Mouse (Mus musculus) myocyte (in vitro differentiated cells): ENCODE results near the gene Tgfbr3l. TPM values are rescaled to one million over a fixed set of nuclear protein-coding genes. Genes with fewer than 3 reads are reported as not detected.

Experiments used
- H3K27me3 ChIP-seq: one replicate; pipeline ENCODE4 v1.6.1; 2011; ENCODE audit not compliant: control insufficient read depth, insufficient read depth, insufficient read length
- H3K36me3 ChIP-seq: one replicate; pipeline ENCODE4 v1.6.1; 2011; ENCODE audit not compliant: control insufficient read depth, insufficient read depth
- H3K4me2 ChIP-seq: one replicate; pipeline ENCODE4 v1.6.1; 2011; ENCODE audit warnings: low read depth, control low read depth
- H3K4me3 ChIP-seq: one replicate; pipeline ENCODE4 v1.5.1; 2011; ENCODE audit warnings: mild to moderate bottlenecking, control low read depth, moderate library complexity
- H3K79me2 ChIP-seq: one replicate; pipeline ENCODE4 v1.6.1; 2011; ENCODE audit not compliant: control insufficient read depth, insufficient read depth
- H3ac ChIP-seq: one replicate; pipeline ENCODE4 v1.6.1; 2011; ENCODE audit not compliant: control insufficient read depth, insufficient read length
- CEBPB ChIP-seq: IDR thresholded peaks from 2 replicates; pipeline ENCODE4 v1.6.1; 2011; ENCODE audit warnings: mild to moderate bottlenecking, moderate library complexity; ENCODE audit not compliant: poor library complexity, insufficient read depth, severe bottlenecking
- E2F4 ChIP-seq: IDR thresholded peaks from one replicate; pipeline ENCODE4 v1.6.1; 2011; ENCODE audit warnings: mild to moderate bottlenecking, control low read depth, moderate library complexity; ENCODE audit not compliant: insufficient read depth
- MAX ChIP-seq: IDR thresholded peaks from one replicate; pipeline ENCODE4 v1.6.1; 2011; ENCODE audit warnings: low read depth, mild to moderate bottlenecking, control low read depth
- MYOD1 ChIP-seq, 3 experiments: IDR thresholded peaks; one replicate each; pipeline ENCODE4 v1.6.1; 2011; ENCODE audit warnings: control low read depth in 2 of 3, low read depth in 2 of 3, mild to moderate bottlenecking in 2 of 3, moderate library complexity in 1 of 3; ENCODE audit not compliant: insufficient read length in 2 of 3, control insufficient read depth in 1 of 3
- MYOG ChIP-seq, 3 experiments: IDR thresholded peaks; one replicate each; pipeline ENCODE4 v1.6.1; 2011; ENCODE audit warnings: control low read depth in 2 of 3, low read depth in 2 of 3, mild to moderate bottlenecking in 2 of 3; ENCODE audit not compliant: insufficient read length in 2 of 3, control insufficient read depth in 1 of 3, insufficient read depth in 1 of 3
- POLR2A ChIP-seq: IDR thresholded peaks from one replicate; pipeline ENCODE4 v1.6.1; 2011; ENCODE audit warnings: low read depth, mild to moderate bottlenecking, control low read depth, moderate library complexity; ENCODE audit not compliant: insufficient read length
- POLR2AphosphoS2 ChIP-seq: IDR thresholded peaks from one replicate; pipeline ENCODE4 v1.6.1; 2011; ENCODE audit warnings: low read depth, control low read depth; ENCODE audit not compliant: insufficient read length
- REST ChIP-seq: IDR thresholded peaks from one replicate; pipeline ENCODE4 v1.6.1; 2011; ENCODE audit warnings: mild to moderate bottlenecking, control low read depth, moderate library complexity; ENCODE audit not compliant: insufficient read depth, insufficient read length
- SRF ChIP-seq: IDR thresholded peaks from one replicate; pipeline ENCODE4 v1.6.1; 2011; ENCODE audit warnings: low read depth; ENCODE audit not compliant: control insufficient read depth, insufficient read length
- TCF12 ChIP-seq: IDR thresholded peaks from one replicate; pipeline ENCODE4 v1.6.1; 2011; ENCODE audit warnings: mild to moderate bottlenecking, control low read depth; ENCODE audit not compliant: poor library complexity, insufficient read depth, severe bottlenecking
- TCF3 ChIP-seq: IDR thresholded peaks from one replicate; pipeline ENCODE4 v1.6.1; 2011; ENCODE audit warnings: low read depth, control low read depth; ENCODE audit not compliant: insufficient read length
- USF1 ChIP-seq: IDR thresholded peaks from one replicate; pipeline ENCODE4 v1.6.1; 2011; ENCODE audit warnings: low read depth, mild to moderate bottlenecking, control low read depth, moderate library complexity
- polyA plus RNA-seq: library from polyadenylated mRNA; unstranded; fragments of >200 nt; fragmentation: generic; extraction: Trizol; gene quantifications from one replicate; pipeline ENCODE4 v1.2.1, GENCODE M21; 2012; ENCODE audit warnings: missing spikeins

The Tgfbr3l gene
- polyA plus RNA-seq, 1 experiment: 1.4 TPM

- Histone ChIP-seq H3ac (no peak overlapping the region), H3K79me2 (no peaks in the 10 kb centered on the region), H3K27me3 (no peaks in the 10 kb centered on the region), H3K36me3 (no peaks in the 10 kb centered on the region), H3K4me3 (no peak overlapping the region), H3K4me2 (no peak overlapping the region)
- no peak for TF ChIP-seq TCF12
Observed at GRCm38 (mm10) chr8:4211097-4211496, 36.9 kb upstream of the Tgfbr3l start.

GRCm38 (mm10) chr8:4212809-4213209 lies 35.2 kb upstream of the Tgfbr3l start:
- Histone ChIP-seq H3K4me3 (no peak overlapping the region), H3K79me2 (no peaks in the 10 kb centered on the region), H3K27me3 (peaks cover 8% of the 10 kb centered on the region), H3K36me3 (no peaks in the 10 kb centered on the region), H3K4me2 (peak overlapping the region; percentile 77), H3ac (peak overlapping the region; percentile 11)
- no peak for TF ChIP-seq TCF3

- Histone ChIP-seq H3K27me3 (peaks cover 12% of the 10 kb centered on the region), H3K4me3 (peak overlapping the region; percentile 11), H3K4me2 (peak overlapping the region; percentile 77), H3K36me3 (no peaks in the 10 kb centered on the region), H3K79me2 (no peaks in the 10 kb centered on the region), H3ac (peak overlapping the region; percentile 11)
- TF ChIP-seq SRF (no peak), TCF3 (no peak), USF1 (no peak), TCF12 (no peak), POLR2A (no peak), MYOG (IDR thresholded peaks at IDR 0.05; ENCODE audit: control insufficient read depth in 1 of 3, insufficient read depth in 1 of 3, insufficient read length in 2 of 3, low read depth in 2 of 3) (no peak), MYOD1 (IDR thresholded peaks at IDR 0.05; ENCODE audit: control insufficient read depth in 1 of 3, insufficient read length in 2 of 3, low read depth in 2 of 3) (no peak), E2F4 (no peak), CEBPB (no peak), MAX (no peak), REST (no peak), POLR2AphosphoS2 (no peak)
Observed at GRCm38 (mm10) chr8:4213210-4214005, 34.6 kb upstream of the Tgfbr3l start.

GRCm38 (mm10) chr8:4214006-4214980 lies 33.7 kb upstream of the Tgfbr3l start:
- Histone ChIP-seq H3K79me2 (no peaks in the 10 kb centered on the region), H3K36me3 (no peaks in the 10 kb centered on the region), H3K4me3 (peak overlapping the region; percentile 11), H3ac (peak overlapping the region; percentile 11), H3K4me2 (peak overlapping the region; percentile 77), H3K27me3 (peaks cover 12% of the 10 kb centered on the region)
- TF ChIP-seq POLR2A (no peak), CEBPB (no peak), REST (no peak), E2F4 (no peak), MYOD1 (IDR thresholded peaks at IDR 0.05; ENCODE audit: control insufficient read depth in 1 of 3, insufficient read length in 2 of 3, low read depth in 2 of 3) (no peak), POLR2AphosphoS2 (no peak), USF1 (no peak), MAX (no peak), MYOG (IDR thresholded peaks at IDR 0.05; ENCODE audit: control insufficient read depth in 1 of 3, insufficient read depth in 1 of 3, insufficient read length in 2 of 3, low read depth in 2 of 3) (no peak)

- TF ChIP-seq TCF12: no peak
- no peak for TF ChIP-seq MYOG (IDR thresholded peaks at IDR 0.05; ENCODE audit: control insufficient read depth in 1 of 3, insufficient read depth in 1 of 3, insufficient read length in 2 of 3, low read depth in 2 of 3)
- no peak for TF ChIP-seq SRF
- TF ChIP-seq TCF3: no peak
- no peak for TF ChIP-seq E2F4
- no peak for TF ChIP-seq MYOD1 (IDR thresholded peaks at IDR 0.05; ENCODE audit: control insufficient read depth in 1 of 3, insufficient read length in 2 of 3, low read depth in 2 of 3)
- TF ChIP-seq REST: no peak
- no peak for TF ChIP-seq USF1
- TF ChIP-seq MAX: no peak
- no peak for TF ChIP-seq POLR2A
- TF ChIP-seq CEBPB: no peak
- TF ChIP-seq POLR2AphosphoS2: no peak
- H3K4me2 ChIP-seq: no peak overlapping the region
- H3K4me3 ChIP-seq: no peak overlapping the region
- no peaks in the 10 kb centered on the region for H3K36me3 ChIP-seq
- no peaks in the 10 kb centered on the region for H3K79me2 ChIP-seq
- peaks cover 17% of the 10 kb centered on the region for H3K27me3 ChIP-seq
- H3ac ChIP-seq: no peak overlapping the region
Observed at GRCm38 (mm10) chr8:4216296-4216695, 31.7 kb upstream of the Tgfbr3l start.
